Mouse (Mus musculus): ENCODE measurements at regions not wholly inside any gene's neighbourhood (a gene's known extent, or its start where the extent isn't known, plus 50 kb on each side); places are given as distances from the start of the nearest gene placed in this dataset.

- no peak for DNase-seq (ENCODE audit: low read depth, low spot score)
- Histone ChIP-seq H3K4me3 (ENCODE audit: control insufficient read depth in 1 of 2, insufficient read depth in 1 of 2, low read depth in 2 of 2, low read length in 2 of 2) (no peak overlapping the region), H3K9ac (ENCODE audit: control insufficient read depth, low read depth, low read length, poor library complexity, severe bottlenecking) (no peak overlapping the region), H3K9me3 (replicated peaks; ENCODE audit: insufficient read depth, low read length) (no peaks in the 10 kb centered on the region), H3K36me3 (ENCODE audit: control insufficient read depth in 1 of 2, insufficient read depth in 2 of 2, low read length in 2 of 2) (no peaks in the 10 kb centered on the region), H3K4me1 (ENCODE audit: control insufficient read depth in 1 of 2, insufficient read depth in 2 of 2, low read length in 2 of 2) (no peaks in the 10 kb centered on the region), H3K27ac (ENCODE audit: control insufficient read depth, low read depth, low read length) (no peak overlapping the region), H3K27me3 (ENCODE audit: control insufficient read depth in 1 of 2, insufficient read depth in 2 of 2, low read length in 2 of 2) (no peaks in the 10 kb centered on the region), H3K79me2 (ENCODE audit: control insufficient read depth, insufficient read depth, low read length, poor library complexity) (no peaks in the 10 kb centered on the region)
- TF ChIP-seq NRF1 (IDR thresholded peaks at IDR 0.05; ENCODE audit: insufficient read depth, low read depth, low read length, poor library complexity, severe bottlenecking): no peak
- no peak for TF ChIP-seq GABPA (IDR thresholded peaks at IDR 0.05; ENCODE audit: low read depth, low read length)
- TF ChIP-seq UBTF (IDR thresholded peaks at IDR 0.05; ENCODE audit: borderline replicate concordance, insufficient read depth, low read depth, low read length): no peak
- TF ChIP-seq ZC3H11A (IDR thresholded peaks at IDR 0.05; ENCODE audit: low read depth, low read length): no peak
- no peak for TF ChIP-seq POLR2AphosphoS2 (IDR thresholded peaks at IDR 0.05; ENCODE audit: low read length)
- no peak for TF ChIP-seq EP300 (IDR thresholded peaks at IDR 0.05; ENCODE audit: low read depth in 1 of 2, low read length in 2 of 2)
- no peak for TF ChIP-seq ZKSCAN1 (IDR thresholded peaks at IDR 0.05; ENCODE audit: low read depth, low read length)
- TF ChIP-seq NELFE (IDR thresholded peaks at IDR 0.05; ENCODE audit: low read depth, low read length): no peak
- TF ChIP-seq MEF2A (IDR thresholded peaks at IDR 0.05; ENCODE audit: extremely low read depth, insufficient replicate concordance, low read depth, low read length, poor library complexity, severe bottlenecking): no peak
- TF ChIP-seq RAD21 (IDR thresholded peaks at IDR 0.05; ENCODE audit: low read depth, low read length): no peak
- TF ChIP-seq BHLHE40 (IDR thresholded peaks at IDR 0.05; ENCODE audit: borderline replicate concordance, low read depth, low read length): no peak
- no peak for TF ChIP-seq ZNF384 (IDR thresholded peaks at IDR 0.05; ENCODE audit: low read depth, low read length)
- TF ChIP-seq SIN3A (IDR thresholded peaks at IDR 0.05; ENCODE audit: low read length): no peak
- TF ChIP-seq CHD2 (IDR thresholded peaks at IDR 0.05; ENCODE audit: low read length): no peak
- no peak for TF ChIP-seq HCFC1 (IDR thresholded peaks at IDR 0.05; ENCODE audit: low read depth, low read length)
- TF ChIP-seq MXI1 (IDR thresholded peaks at IDR 0.05; ENCODE audit: low read depth, low read length): no peak
- TF ChIP-seq ELF1 (IDR thresholded peaks at IDR 0.05; ENCODE audit: low read depth, low read length): no peak
- no peak for TF ChIP-seq SMC3 (IDR thresholded peaks at IDR 0.05; ENCODE audit: low read depth, low read length)
Measured at GRCm38 (mm10) chr6:117506619-117507018, 334.4 kb upstream of the Zfp637 start.

DNA sequence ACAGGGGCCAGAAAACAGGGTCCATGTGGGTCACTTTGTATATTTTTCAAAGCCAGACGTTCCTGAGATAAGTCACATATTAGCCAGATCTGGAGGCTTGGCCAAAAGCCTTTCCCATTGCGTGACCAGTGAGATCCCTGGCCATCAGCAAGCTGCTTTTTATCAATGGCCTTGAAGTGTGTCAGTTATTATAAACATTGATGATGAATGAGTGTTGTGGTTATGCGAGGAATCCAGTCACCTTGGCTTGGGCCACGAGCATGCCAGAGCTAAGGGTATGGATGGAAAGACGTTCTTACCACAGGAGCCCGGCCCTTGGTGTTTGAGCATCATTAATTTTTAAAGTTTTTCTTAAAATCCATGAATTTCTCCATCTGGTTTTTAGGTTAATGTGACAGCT is 332.1 kb upstream of the Zfp637 start:
- no peak overlapping the region for H3K9ac ChIP-seq (ENCODE audit: control insufficient read depth, low read depth, low read length, poor library complexity, severe bottlenecking)
- H3K27ac ChIP-seq (ENCODE audit: control insufficient read depth, low read depth, low read length): no peak overlapping the region
- H3K4me3 ChIP-seq (ENCODE audit: control insufficient read depth in 1 of 2, insufficient read depth in 1 of 2, low read depth in 2 of 2, low read length in 2 of 2): no peak overlapping the region
- DNase-seq (ENCODE audit: low read depth, low spot score): no peak
- no peaks in the 10 kb centered on the region for H3K4me1 ChIP-seq (ENCODE audit: control insufficient read depth in 1 of 2, insufficient read depth in 2 of 2, low read length in 2 of 2)
- H3K27me3 ChIP-seq (ENCODE audit: control insufficient read depth in 1 of 2, insufficient read depth in 2 of 2, low read length in 2 of 2): no peaks in the 10 kb centered on the region
- no peaks in the 10 kb centered on the region for H3K9me3 ChIP-seq (replicated peaks; ENCODE audit: insufficient read depth, low read length)
- H3K36me3 ChIP-seq (ENCODE audit: control insufficient read depth in 1 of 2, insufficient read depth in 2 of 2, low read length in 2 of 2): no peaks in the 10 kb centered on the region
- TF ChIP-seq SMC3 (IDR thresholded peaks at IDR 0.05; ENCODE audit: low read depth, low read length): no peak
- no peak for TF ChIP-seq UBTF (IDR thresholded peaks at IDR 0.05; ENCODE audit: borderline replicate concordance, insufficient read depth, low read depth, low read length)
- TF ChIP-seq NRF1 (IDR thresholded peaks at IDR 0.05; ENCODE audit: insufficient read depth, low read depth, low read length, poor library complexity, severe bottlenecking): no peak
- no peak for TF ChIP-seq MAZ (IDR thresholded peaks at IDR 0.05; ENCODE audit: low read depth, low read length)
- no peak for TF ChIP-seq USF1 (IDR thresholded peaks at IDR 0.05; ENCODE audit: low read depth, low read length)
- no peak for TF ChIP-seq ZMIZ1 (IDR thresholded peaks at IDR 0.05; ENCODE audit: low read depth, low read length)
- no peak for TF ChIP-seq CHD2 (IDR thresholded peaks at IDR 0.05; ENCODE audit: low read length)
- no peak for TF ChIP-seq POLR2AphosphoS2 (IDR thresholded peaks at IDR 0.05; ENCODE audit: low read length)
- TF ChIP-seq ZNF384 (IDR thresholded peaks at IDR 0.05; ENCODE audit: low read depth, low read length): no peak
- no peaks in the 10 kb centered on the region for H3K79me2 ChIP-seq (ENCODE audit: control insufficient read depth, insufficient read depth, low read length, poor library complexity)
